Mouse (Mus musculus): ENCODE data around the gene Krtap13-1.

GRCm38 (mm10) chr16:88679099-88679498 lies 49.6 kb upstream of the Krtap13-1 start:
- TF ChIP-seq TAL1 (IDR thresholded peaks at IDR 0.05; ENCODE audit: low read length) (no peak), GATA1 (IDR thresholded peaks at IDR 0.05; ENCODE audit: low read length) (no peak)

Data from erythroblast, embryonic 14.5 days (primary cell).